Mouse (Mus musculus) heart, embryonic 13.5 days (tissue): ENCODE results near the gene Frs3. TPM values are rescaled to one million over a fixed set of nuclear protein-coding genes. Genes with fewer than 3 reads are reported as not detected.

Experiments used
- ATAC-seq: fragments of 200-750 bp; cut with Nextera tagmentation; 2 replicates; pipeline ENCODE4 v1.8.0; 2017; ENCODE audit warnings: moderate TSS enrichment; ENCODE audit not compliant: insufficient number of reproducible peaks, low FRiP score, low TSS enrichment; ENCODE audit errors: extremely low read depth
- H3K27ac ChIP-seq: fragments of 300-500 bp; sonication (generic); replicated peaks from 2 replicates; pipeline ENCODE4 v1.5.1; 2015; ENCODE audit warnings: moderate library complexity, mild to moderate bottlenecking, inconsistent platforms
- H3K27me3 ChIP-seq: fragments of 300-500 bp; sonication (generic); replicated peaks from 2 replicates; pipeline ENCODE4 v1.6.1; 2015; ENCODE audit warnings: mild to moderate bottlenecking, inconsistent platforms
- H3K36me3 ChIP-seq: fragments of 300-500 bp; sonication (generic); 2 replicates; pipeline ENCODE4 v1.6.1; 2015; ENCODE audit warnings: mild to moderate bottlenecking, inconsistent platforms
- H3K4me1 ChIP-seq: fragments of 300-500 bp; sonication (generic); 2 replicates; pipeline ENCODE4 v1.6.1; 2015; ENCODE audit warnings: inconsistent platforms
- H3K4me2 ChIP-seq: fragments of 300-500 bp; sonication (generic); 2 replicates; pipeline ENCODE4 v1.6.1; 2015; ENCODE audit warnings: inconsistent platforms, mild to moderate bottlenecking, moderate library complexity
- H3K4me3 ChIP-seq: fragments of 300-500 bp; sonication (generic); 2 replicates; pipeline ENCODE4 v1.5.1; 2015; ENCODE audit warnings: moderate library complexity, mild to moderate bottlenecking, inconsistent platforms
- H3K9ac ChIP-seq: fragments of 300-500 bp; sonication (generic); 2 replicates; pipeline ENCODE4 v1.6.1; 2015; ENCODE audit warnings: inconsistent platforms, mild to moderate bottlenecking, moderate library complexity
- H3K9me3 ChIP-seq: fragments of 300-500 bp; sonication (generic); 2 replicates; pipeline ENCODE4 v1.6.1; 2016; ENCODE audit warnings: inconsistent platforms
- WGBS: fragments of 180-500 bp; shearing (Covaris S2); methylation state at CpG from one replicate; pipeline ENCODE4 v1.1.7; 2015; ENCODE audit warnings: mixed read lengths; 5-methylcytosine and 5-hydroxymethylcytosine counted together
- polyA plus RNA-seq: library from polyadenylated mRNA; unstranded; fragments of >200 nt; fragmentation: Nextera tagmentation; extraction: Ambion mirVana; gene quantifications from 2 replicates; pipeline ENCODE4 v1.2.1, GENCODE M21; 2015

Gene Frs3
- polyA plus RNA-seq, 1 experiment from 2014 or later: 4.1 TPM

DNA sequence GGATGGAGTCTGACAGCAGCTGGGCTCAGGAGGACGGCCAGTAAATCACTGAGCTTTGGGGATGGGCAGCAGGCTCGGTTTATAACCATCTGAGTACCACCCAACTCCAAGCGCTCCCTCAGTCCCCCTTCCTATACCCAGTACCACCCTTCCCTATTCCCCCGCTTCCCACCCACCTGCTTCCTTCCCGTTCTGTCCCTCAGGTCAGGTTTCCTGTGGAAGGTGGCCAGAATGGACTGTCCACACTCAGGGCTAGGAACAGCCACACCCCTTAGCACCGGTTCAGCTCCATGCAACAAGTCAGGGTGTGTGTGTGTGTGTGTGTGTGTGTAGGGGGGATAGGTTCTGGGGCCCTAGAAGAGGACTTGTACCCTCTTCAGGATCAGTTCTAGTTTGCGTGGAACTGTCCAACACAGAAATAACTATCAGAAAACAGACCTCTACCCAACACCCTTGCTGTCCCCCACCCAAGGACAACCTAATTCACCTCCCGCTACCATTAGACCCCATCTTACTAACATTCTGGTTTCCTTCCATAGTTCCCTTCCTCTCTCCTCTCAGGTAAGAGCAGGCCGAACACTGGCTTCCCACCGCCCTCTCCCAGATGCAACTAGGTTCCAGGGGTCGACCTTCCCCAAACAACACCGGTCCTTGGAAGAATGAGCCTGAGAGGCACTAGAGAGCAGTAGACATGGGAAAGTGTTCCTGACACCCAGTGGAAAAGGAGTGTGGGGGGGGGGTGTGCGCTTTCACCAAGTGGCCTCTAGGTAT is 5.0 kb downstream of the Frs3 start:
- no peaks in the 10 kb centered on the region for H3K9me3 ChIP-seq
- peaks cover 44% of the 10 kb centered on the region for H3K27me3 ChIP-seq
- 31% methylated on average over 13 of the region's 13 CpGs for WGBS
- ATAC-seq: no peak
- H3K27ac ChIP-seq: peak overlapping the region; percentile 69; the same call in 1 of the 2 replicates
- H3K4me2 ChIP-seq: peak overlapping the region; percentile 95
- peak overlapping the region; percentile 94 for H3K9ac ChIP-seq
- H3K4me1 ChIP-seq: peaks cover 24% of the 10 kb centered on the region
- peak overlapping the region; percentile 81 for H3K4me3 ChIP-seq
- no peaks in the 10 kb centered on the region for H3K36me3 ChIP-seq

DNA sequence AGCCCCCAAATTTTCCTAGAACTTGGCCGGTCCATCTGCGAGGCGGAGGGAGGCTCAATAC is 5.4 kb downstream of the Frs3 start, which contains the start of gene Gm21981:
Gm21981 (minus strand) TSS at position 14 of the 61 bp plus-strand sequence.
- Histone ChIP-seq H3K9ac (peak within 1 kb of the TSS; percentile 94), H3K27me3 (peaks cover 44% of the 10 kb centered on the region), H3K36me3 (peaks cover 4% of the 10 kb centered on the region), H3K4me2 (peak within 1 kb of the TSS; percentile 95), H3K4me1 (peaks cover 22% of the 10 kb centered on the region), H3K9me3 (no peaks in the 10 kb centered on the region), H3K27ac (peak within 1 kb of the TSS; percentile 69), H3K4me3 (peak within 1 kb of the TSS; percentile 81)
- no peak for ATAC-seq
- WGBS: 0% methylated on average over 3 of the region's 3 CpGs

- Histone ChIP-seq H3K4me2 (peak within 1 kb of the TSS; percentile 95), H3K4me1 (peaks cover 17% of the 10 kb centered on the region), H3K9me3 (no peaks in the 10 kb centered on the region), H3K27me3 (peaks cover 44% of the 10 kb centered on the region), H3K4me3 (peak within 1 kb of the TSS; percentile 81), H3K36me3 (peaks cover 8% of the 10 kb centered on the region), H3K27ac (peak within 1 kb of the TSS; percentile 69), H3K9ac (peak within 1 kb of the TSS; percentile 94)
- ATAC-seq: peak; percentile 93
- WGBS: under 1% methylated on average over 81 of the region's 82 CpGs
Observed at GRCm38 (mm10) chr17:47694503-47695336, 5.9 kb downstream of the Frs3 start, which contains the start of gene Prickle4. Prickle4 (minus strand) TSS chr17:47694736.

GRCm38 (mm10) chr17:47695337-47695710 is 6.5 kb downstream of the Frs3 start:
- 1% methylated on average over 23 of the region's 23 CpGs for WGBS
- no peak for ATAC-seq

DNA sequence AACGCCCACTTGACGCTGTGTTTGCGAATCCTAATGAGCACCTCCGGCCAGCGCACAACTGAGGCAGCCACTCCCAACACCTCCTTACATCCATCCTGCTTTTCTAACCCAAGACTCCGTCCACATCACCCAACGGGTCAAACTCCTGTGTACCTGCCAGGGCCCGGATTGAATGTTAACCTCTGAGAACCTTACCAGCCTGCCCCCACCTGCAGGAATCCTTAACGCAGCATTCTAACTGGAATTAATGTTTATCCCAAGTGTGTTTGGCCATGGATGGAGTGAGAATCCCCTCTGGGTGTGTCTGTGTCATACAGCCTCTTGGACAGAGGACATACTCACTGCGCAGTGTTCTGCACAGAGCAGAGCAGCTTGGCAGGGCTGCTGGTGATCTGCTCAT is 9.3 kb downstream of the Frs3 start:
- Histone ChIP-seq H3K4me2 (no peak overlapping the region), H3K4me1 (peaks cover 29% of the 10 kb centered on the region), H3K27me3 (peaks cover 36% of the 10 kb centered on the region), H3K9me3 (no peaks in the 10 kb centered on the region), H3K27ac (no peak overlapping the region), H3K9ac (no peak overlapping the region), H3K4me3 (no peak overlapping the region), H3K36me3 (peaks cover 36% of the 10 kb centered on the region)
- no peak for ATAC-seq
- 85% methylated on average over 10 of the region's 10 CpGs for WGBS

More at GRCm38 (mm10) chr17:47695337-47695710, 6.5 kb downstream of the Frs3 start:
- H3K9me3 ChIP-seq: no peaks in the 10 kb centered on the region
- H3K4me3 ChIP-seq: peak overlapping the region; percentile 81
- peaks cover 10% of the 10 kb centered on the region for H3K36me3 ChIP-seq
- peaks cover 42% of the 10 kb centered on the region for H3K27me3 ChIP-seq
- H3K4me2 ChIP-seq: peak overlapping the region; percentile 95
- peak overlapping the region; percentile 69; the same call in 1 of the 2 replicates for H3K27ac ChIP-seq
- peaks cover 17% of the 10 kb centered on the region for H3K4me1 ChIP-seq
- peak overlapping the region; percentile 94 for H3K9ac ChIP-seq

DNA sequence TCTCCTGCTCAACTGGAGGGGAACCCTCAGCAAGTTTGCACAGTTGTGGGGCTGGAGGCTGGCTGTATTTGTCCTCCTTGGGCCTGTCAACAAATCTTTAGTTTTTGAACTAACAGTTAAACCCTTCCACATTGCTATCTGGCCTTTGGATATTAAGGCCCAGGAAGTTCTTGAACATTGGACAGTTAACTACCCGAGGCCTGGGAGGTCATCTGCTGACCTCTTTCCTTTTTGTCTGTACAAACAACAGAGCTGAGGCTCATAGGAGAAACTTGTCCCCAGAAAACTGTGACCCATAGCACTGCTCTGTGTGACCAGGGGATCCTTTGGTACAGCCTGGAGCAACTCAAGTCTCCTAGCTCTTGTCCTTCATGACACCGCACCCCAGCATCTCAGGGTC is 10.2 kb downstream of the Frs3 start:
- Histone ChIP-seq H3K36me3 (peaks cover 44% of the 10 kb centered on the region), H3K27me3 (peaks cover 35% of the 10 kb centered on the region), H3K9ac (no peak overlapping the region), H3K4me3 (no peak overlapping the region), H3K4me2 (no peak overlapping the region), H3K9me3 (no peaks in the 10 kb centered on the region), H3K4me1 (peaks cover 29% of the 10 kb centered on the region), H3K27ac (no peak overlapping the region)
- no peak for ATAC-seq
- WGBS: 81% methylated on average over 2 of the region's 2 CpGs

- Histone ChIP-seq H3K27ac (no peak overlapping the region), H3K27me3 (peaks cover 45% of the 10 kb centered on the region), H3K36me3 (peaks cover 48% of the 10 kb centered on the region), H3K4me2 (no peak overlapping the region), H3K9ac (no peak overlapping the region), H3K4me1 (peaks cover 22% of the 10 kb centered on the region), H3K4me3 (no peak overlapping the region), H3K9me3 (no peaks in the 10 kb centered on the region)
- 76% methylated on average over 9 of the region's 9 CpGs for WGBS
- ATAC-seq: no peak
Observed at GRCm38 (mm10) chr17:47701793-47702192, 13.0 kb downstream of the Frs3 start.

GRCm38 (mm10) chr17:47702548-47703345 is 13.9 kb downstream of the Frs3 start:
- ATAC-seq: no peak
- Histone ChIP-seq H3K4me1 (peaks cover 22% of the 10 kb centered on the region), H3K9me3 (no peaks in the 10 kb centered on the region), H3K27me3 (peaks cover 47% of the 10 kb centered on the region), H3K4me3 (no peak overlapping the region; the same call in 1 of the 2 replicates), H3K4me2 (peak overlapping the region; percentile 21), H3K9ac (no peak overlapping the region; the same call in 1 of the 2 replicates), H3K27ac (no peak overlapping the region), H3K36me3 (peaks cover 48% of the 10 kb centered on the region)
- 26% methylated on average over 28 of the region's 28 CpGs for WGBS

- Histone ChIP-seq H3K9ac (no peak overlapping the region; the same call in 1 of the 2 replicates), H3K4me2 (peak overlapping the region; percentile 21), H3K9me3 (no peaks in the 10 kb centered on the region), H3K36me3 (peaks cover 48% of the 10 kb centered on the region), H3K27me3 (peaks cover 51% of the 10 kb centered on the region), H3K4me1 (peaks cover 22% of the 10 kb centered on the region), H3K27ac (no peak overlapping the region), H3K4me3 (no peak overlapping the region)
- WGBS: 28% methylated on average over 20 of the region's 20 CpGs
- ATAC-seq: no peak
Observed at GRCm38 (mm10) chr17:47703556-47703955, 14.7 kb downstream of the Frs3 start.

GRCm38 (mm10) chr17:47704692-47705091 is 15.9 kb downstream of the Frs3 start:
- ATAC-seq: no peak
- Histone ChIP-seq H3K9ac (no peak overlapping the region), H3K4me2 (no peak overlapping the region), H3K4me1 (peaks cover 22% of the 10 kb centered on the region), H3K9me3 (no peaks in the 10 kb centered on the region), H3K4me3 (no peak overlapping the region), H3K27ac (no peak overlapping the region), H3K27me3 (peaks cover 51% of the 10 kb centered on the region), H3K36me3 (peaks cover 40% of the 10 kb centered on the region)
- 74% methylated on average over 4 of the region's 4 CpGs for WGBS

DNA sequence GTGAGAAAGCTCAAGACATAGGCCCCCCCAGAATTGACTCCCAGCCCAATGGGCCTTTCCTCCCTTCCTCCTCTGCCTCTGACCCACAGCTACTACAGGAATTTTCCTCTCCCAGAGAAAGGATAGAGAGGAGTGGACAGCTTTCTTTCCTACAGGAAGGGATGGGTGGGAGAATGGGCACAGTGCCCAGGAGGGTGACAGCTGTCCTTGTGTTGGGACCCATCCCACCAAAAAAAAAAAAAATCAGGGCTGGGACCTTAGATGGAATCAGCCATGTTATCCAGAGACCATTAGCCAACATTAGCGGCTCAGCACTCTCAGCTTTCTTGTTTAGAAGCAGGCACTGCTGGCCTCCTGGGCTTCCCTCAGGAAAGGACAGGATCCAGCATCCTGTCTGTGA is 17.4 kb downstream of the Frs3 start:
- Histone ChIP-seq H3K27me3 (peaks cover 47% of the 10 kb centered on the region), H3K9me3 (no peaks in the 10 kb centered on the region), H3K4me2 (no peak overlapping the region), H3K4me3 (no peak overlapping the region), H3K27ac (peak overlapping the region; percentile 32; the same call in 1 of the 2 replicates), H3K4me1 (peaks cover 22% of the 10 kb centered on the region), H3K9ac (no peak overlapping the region), H3K36me3 (peaks cover 32% of the 10 kb centered on the region)
- WGBS: 45% methylated on average over 1 of the region's 1 CpGs
- no peak for ATAC-seq
